ENCODE assay signal across 8 mouse cellular contexts in the genomic region with DNA sequence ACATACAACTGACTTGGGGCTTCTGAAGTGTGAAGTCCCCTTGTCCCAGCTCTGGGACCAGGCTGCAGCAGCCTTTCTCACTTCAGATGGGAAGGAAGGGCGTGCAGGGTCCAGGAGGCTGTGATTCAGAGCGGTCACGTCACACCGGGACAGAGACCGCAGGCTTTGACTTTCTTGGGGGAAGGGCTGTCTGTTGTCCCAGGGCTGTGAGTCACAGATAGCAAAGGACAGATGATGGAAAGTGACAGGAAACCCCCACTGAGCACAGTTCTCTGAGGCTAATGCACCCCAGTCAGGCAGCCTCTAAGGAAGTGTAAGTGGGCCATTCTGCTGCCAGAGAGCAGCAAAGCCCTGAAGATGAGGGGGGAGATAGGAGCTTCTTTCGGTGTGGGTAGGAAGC. TPM values are rescaled to one million over a fixed set of nuclear protein-coding genes. Genes with fewer than 3 reads are reported as not detected.
DNase-seq lines count a peak whose midpoint lies in the region; ATAC-seq and TF ChIP-seq lines count a peak whose summit lies in the region.

No protein-coding gene starts in this region.

- H3K4me2 ChIP-seq in hindbrain, postnatal 0 days (ENCODE audit: low read depth, low read length): peak overlapping the region; percentile 34
- peak overlapping the region; percentile 49 for H3K4me2 ChIP-seq in lung, embryonic 16.5 days (ENCODE audit: low read depth, low read length)
- H3K4me2 ChIP-seq in neural tube, embryonic 14.5 days (ENCODE audit: low read depth, low read length): no peak overlapping the region
- H3K4me2 ChIP-seq in forebrain, embryonic 16.5 days (ENCODE audit: low read length): no peak overlapping the region

- no peaks in the 10 kb centered on the region for H3K79me2 ChIP-seq in MEL (ENCODE audit: control insufficient read depth, insufficient read depth, low read length, poor library complexity)

- no peak overlapping the region for H3K9ac ChIP-seq in MEL (ENCODE audit: control insufficient read depth, low read depth, low read length, poor library complexity, severe bottlenecking)
- no peak overlapping the region for H3K9ac ChIP-seq in hindbrain, postnatal 0 days (replicated peaks; ENCODE audit: low read length)
- H3K9ac ChIP-seq in lung, embryonic 16.5 days (ENCODE audit: low read length): 0 out of 2 replicates have a peak overlapping the region, but pooled peaks have one; percentile 19
- H3K9ac ChIP-seq in neural tube, embryonic 14.5 days (replicated peaks; ENCODE audit: low read depth, low read length): no peak overlapping the region
- H3K9ac ChIP-seq in forebrain, embryonic 16.5 days (replicated peaks; ENCODE audit: low read depth, low read length): no peak overlapping the region

- TF ChIP-seq EP300 in MEL (IDR thresholded peaks at IDR 0.05; ENCODE audit: low read depth in 1 of 2, low read length in 2 of 2): no peak

- TF ChIP-seq POLR2A in MEL (IDR thresholded peaks at IDR 0.05; ENCODE audit: control insufficient read depth in 1 of 2, insufficient read depth in 1 of 2, low read depth in 1 of 2, low read length in 2 of 2, poor library complexity in 1 of 2): no peak

- no peak overlapping the region for H3K27ac ChIP-seq in MEL (ENCODE audit: control insufficient read depth, low read depth, low read length)
- no peak overlapping the region for H3K27ac ChIP-seq in hindbrain, postnatal 0 days
- no peak overlapping the region for H3K27ac ChIP-seq in lung, embryonic 16.5 days (ENCODE audit: low read length)
- H3K27ac ChIP-seq in neural tube, embryonic 14.5 days (ENCODE audit: low read depth, low read length): no peak overlapping the region
- no peak overlapping the region for H3K27ac ChIP-seq in forebrain, embryonic 16.5 days (ENCODE audit: low read length)

- no peaks in the 10 kb centered on the region for H3K36me3 ChIP-seq in MEL (ENCODE audit: control insufficient read depth in 1 of 2, insufficient read depth in 2 of 2, low read length in 2 of 2)
- H3K36me3 ChIP-seq in hindbrain, postnatal 0 days (ENCODE audit: insufficient read depth, low read length): no peaks in the 10 kb centered on the region
- no peaks in the 10 kb centered on the region for H3K36me3 ChIP-seq in lung, embryonic 16.5 days (ENCODE audit: control insufficient read depth, insufficient read depth, low read length)
- H3K36me3 ChIP-seq in neural tube, embryonic 14.5 days (ENCODE audit: control insufficient read depth, insufficient read depth, low read length): no peaks in the 10 kb centered on the region
- H3K36me3 ChIP-seq in forebrain, embryonic 16.5 days (ENCODE audit: control insufficient read depth, insufficient read depth): no peaks in the 10 kb centered on the region

- peak; percentile 83 for DNase-seq in CD4-positive helper T cell, adult 2 months (ENCODE audit: low read depth, low spot score)
- peak; percentile 36 for DNase-seq in MEL (ENCODE audit: low read depth, low spot score)
- peak; percentile 31 to 33 for DNase-seq in frontal cortex, postnatal 36 days (ENCODE audit: low spot score in 2 of 2)
- DNase-seq in hindbrain, postnatal 0 days (ENCODE audit: low spot score): no peak

- TF ChIP-seq CTCF in MEL (IDR thresholded peaks at IDR 0.05 in 2 of 3, conservative IDR thresholded peaks at IDR 0.05 in 1 of 3; ENCODE audit: control insufficient read depth in 1 of 3, insufficient read depth in 1 of 3, low read depth in 2 of 3, low read length in 3 of 3, poor library complexity in 1 of 3, severe bottlenecking in 1 of 3): no peak; a peak in 1 of 6 replicates
- TF ChIP-seq CTCF in hindbrain, postnatal 0 days (IDR thresholded peaks at IDR 0.05; ENCODE audit: low read depth): 0 out of 2 replicates have a peak, but pooled peaks have one; percentile 6

- no peaks in the 10 kb centered on the region for H3K9me3 ChIP-seq in MEL (replicated peaks; ENCODE audit: insufficient read depth, low read length)
- H3K9me3 ChIP-seq in hindbrain, postnatal 0 days (ENCODE audit: low read length): no peaks in the 10 kb centered on the region
- no peaks in the 10 kb centered on the region for H3K9me3 ChIP-seq in lung, embryonic 16.5 days (ENCODE audit: control insufficient read depth, low read length)
- H3K9me3 ChIP-seq in neural tube, embryonic 14.5 days (ENCODE audit: control insufficient read depth, low read length): no peaks in the 10 kb centered on the region
- no peaks in the 10 kb centered on the region for H3K9me3 ChIP-seq in forebrain, embryonic 16.5 days (ENCODE audit: control insufficient read depth, low read length)

- ATAC-seq in hindbrain, postnatal 0 days: no peak
- ATAC-seq in lung, embryonic 16.5 days (ENCODE audit: low read depth): peak; percentile 70
- ATAC-seq in neural tube, embryonic 14.5 days (ENCODE audit: low read depth): peak; percentile 26; the same call in 1 of the 2 replicates
- no peak for ATAC-seq in erythroid progenitor cell, adult 5-6 weeks (replicated peaks; ENCODE audit: low FRiP score, poor library complexity, severe bottlenecking)
- no peak for ATAC-seq in forebrain, embryonic 16.5 days

- 15% methylated on average over 6 of the region's 6 CpGs for WGBS in hindbrain, postnatal 0 days
- WGBS in lung, embryonic 16.5 days: 8% methylated on average over 6 of the region's 6 CpGs
- WGBS in neural tube, embryonic 14.5 days: 17% methylated on average over 6 of the region's 6 CpGs
- 24% methylated on average over 6 of the region's 6 CpGs for WGBS in forebrain, embryonic 16.5 days

- no peak for TF ChIP-seq RAD21 in MEL (IDR thresholded peaks at IDR 0.05; ENCODE audit: low read depth, low read length)

- no peak overlapping the region for H3K4me3 ChIP-seq in MEL (ENCODE audit: control insufficient read depth in 1 of 2, insufficient read depth in 1 of 2, low read depth in 2 of 2, low read length in 2 of 2)
- no peak overlapping the region for H3K4me3 ChIP-seq in hindbrain, postnatal 0 days (ENCODE audit: low read length)
- peak overlapping the region; percentile 16; the same call in 1 of the 2 replicates for H3K4me3 ChIP-seq in lung, embryonic 16.5 days (ENCODE audit: low read length)
- no peak overlapping the region for H3K4me3 ChIP-seq in neural tube, embryonic 14.5 days (ENCODE audit: low read depth, low read length)
- H3K4me3 ChIP-seq in forebrain, embryonic 16.5 days (replicated peaks; ENCODE audit: low read length): no peak overlapping the region

- no peaks in the 10 kb centered on the region for H3K4me1 ChIP-seq in MEL (ENCODE audit: control insufficient read depth in 1 of 2, insufficient read depth in 2 of 2, low read length in 2 of 2)
- H3K4me1 ChIP-seq in hindbrain, postnatal 0 days (ENCODE audit: insufficient read depth, low read length): 0 out of 2 replicates have a peak, but pooled peaks cover 3% of the 10 kb centered on the region
- peaks cover 8% of the 10 kb centered on the region for H3K4me1 ChIP-seq in lung, embryonic 16.5 days (replicated peaks; ENCODE audit: control insufficient read depth, insufficient read depth, low read length)
- H3K4me1 ChIP-seq in neural tube, embryonic 14.5 days (ENCODE audit: control insufficient read depth, insufficient read depth, low read length): 0 out of 2 replicates have a peak, but pooled peaks cover 3% of the 10 kb centered on the region
- 0 out of 2 replicates have a peak, but pooled peaks cover 3% of the 10 kb centered on the region for H3K4me1 ChIP-seq in forebrain, embryonic 16.5 days (replicated peaks; ENCODE audit: control insufficient read depth, insufficient read depth, low read length)

- peaks cover 0 to 2% of the 10 kb centered on the region in 2 experiments; a peak in 1 of 4 replicates for H3K27me3 ChIP-seq in MEL (ENCODE audit: control insufficient read depth in 1 of 2, insufficient read depth in 2 of 2, low read length in 2 of 2)
- no peaks in the 10 kb centered on the region for H3K27me3 ChIP-seq in hindbrain, postnatal 0 days (ENCODE audit: insufficient read depth, low read length)
- H3K27me3 ChIP-seq in lung, embryonic 16.5 days (ENCODE audit: control insufficient read depth, insufficient read depth, low read depth, low read length): no peaks in the 10 kb centered on the region
- H3K27me3 ChIP-seq in neural tube, embryonic 14.5 days (ENCODE audit: control insufficient read depth, insufficient read depth, low read length): no peaks in the 10 kb centered on the region
- H3K27me3 ChIP-seq in forebrain, embryonic 16.5 days (replicated peaks; ENCODE audit: control insufficient read depth, insufficient read depth, low read length): peaks cover 71% of the 10 kb centered on the region

TF ChIP-seq in MEL, 35 proteins besides CTCF, POLR2A, EP300 and RAD21:
- TF ChIP-seq ETS1 (IDR thresholded peaks at IDR 0.05; ENCODE audit: low read depth, low read length): no peak
- TF ChIP-seq GATA1 (IDR thresholded peaks at IDR 0.05; ENCODE audit: low read depth, low read length): 0 out of 2 replicates have a peak, but pooled peaks have one; percentile 19
TF ChIP-seq in MEL: peak in this region for 1.

RNA-seq across cellular contexts. Expression of gene Tmem260, which starts 23.9 kb away (rescaled TPM):
- total RNA-seq in MEL (2012; rRNA removed): 2.7 and 2.8 TPM in 2 replicates
- polyA plus RNA-seq in MEL (2012; ENCODE audit: insufficient read depth in 1 of 2, insufficient read length in 2 of 2, low read depth in 1 of 2, low replicate concordance in 2 of 2, missing spikeins in 1 of 2): 1 to 10 TPM in 1 of 2 experiments, not detected in 1; 5.6 TPM
- 13.1 and 16.6 TPM in 2 replicates for total RNA-seq in hindbrain, postnatal 0 days (2014; rRNA removed)
- 11.0 and 11.4 TPM in 2 replicates for polyA plus RNA-seq in hindbrain, postnatal 0 days (2015; fragmentation: Nextera tagmentation; extraction: Ambion mirVana)
- polyA plus RNA-seq in lung, embryonic 16.5 days (2015; fragmentation: Nextera tagmentation; extraction: Ambion mirVana): 23.5 and 25.3 TPM in 2 replicates
- 19.9 and 23.3 TPM in 2 replicates for polyA plus RNA-seq in neural tube, embryonic 14.5 days (2014; fragmentation: Nextera tagmentation; extraction: Ambion mirVana)
- total RNA-seq in erythroid progenitor cell, adult 5-6 weeks (2015; ENCODE audit: low replicate concordance): 16.2 and 18.9 TPM in 2 replicates
- total RNA-seq in erythroid progenitor cell, adult 5-6 weeks (2017; ENCODE audit: low replicate concordance): 22.3 and 23.5 TPM in 2 replicates
- polyA plus RNA-seq in forebrain, embryonic 16.5 days (2015; fragmentation: Nextera tagmentation; extraction: Ambion mirVana): 19.0 and 20.6 TPM in 2 replicates

Comparison
In these comparisons a context has a peak if more than half of its experiments do, and no peak if none do; other contexts are left out.
1. ATAC-seq: peak in lung, embryonic 16.5 days (single experiment) and neural tube, embryonic 14.5 days (single experiment); none in hindbrain, postnatal 0 days (single experiment), erythroid progenitor cell, adult 5-6 weeks (single experiment) and forebrain, embryonic 16.5 days (single experiment).
2. H3K4me2 ChIP-seq: peak in hindbrain, postnatal 0 days (single experiment) and lung, embryonic 16.5 days (single experiment); none in neural tube, embryonic 14.5 days (single experiment) and forebrain, embryonic 16.5 days (single experiment).